Mouse (Mus musculus): Measurements from ENCODE around the gene Hexa. TPM values are rescaled to one million over a fixed set of nuclear protein-coding genes. Genes with fewer than 3 reads are reported as not detected.

The Hexa gene
- 48.2 and 52.3 TPM in 2 replicates for polyA plus RNA-seq (2012; rRNA removed)

DNA sequence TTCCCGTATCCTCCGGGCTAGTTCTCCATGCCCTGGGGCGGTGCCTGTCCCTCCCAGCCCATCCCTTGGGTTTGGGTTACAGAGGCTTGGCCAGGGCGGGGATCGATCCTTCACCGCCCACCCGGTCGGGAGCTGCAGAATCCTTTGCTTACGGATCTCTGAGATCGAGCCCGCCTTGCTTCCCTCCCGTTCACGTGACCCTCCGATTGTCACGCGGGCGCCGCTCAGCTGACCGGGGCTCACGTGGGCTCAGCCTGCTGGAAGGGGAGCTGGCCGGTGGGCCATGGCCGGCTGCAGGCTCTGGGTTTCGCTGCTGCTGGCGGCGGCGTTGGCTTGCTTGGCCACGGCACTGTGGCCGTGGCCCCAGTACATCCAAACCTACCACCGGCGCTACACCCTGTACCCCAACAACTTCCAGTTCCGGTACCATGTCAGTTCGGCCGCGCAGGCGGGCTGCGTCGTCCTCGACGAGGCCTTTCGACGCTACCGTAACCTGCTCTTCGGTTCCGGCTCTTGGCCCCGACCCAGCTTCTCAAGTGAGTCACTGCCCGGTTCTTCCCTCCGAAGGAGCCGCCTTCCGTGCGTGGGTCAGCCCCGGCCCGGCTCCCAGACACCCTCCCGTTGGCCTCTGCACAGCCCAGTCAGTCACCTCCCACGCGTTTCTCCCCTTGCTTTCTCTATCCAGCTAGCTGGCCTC, at the start of gene Hexa, which contains the start of gene Tmem202:
Gene Hexa, plus strand, starts transcription at position 100 of the 697 bp plus-strand sequence.
Gene Tmem202, minus strand, starts transcription at position 407 of the 697 bp plus-strand sequence.

DNA sequence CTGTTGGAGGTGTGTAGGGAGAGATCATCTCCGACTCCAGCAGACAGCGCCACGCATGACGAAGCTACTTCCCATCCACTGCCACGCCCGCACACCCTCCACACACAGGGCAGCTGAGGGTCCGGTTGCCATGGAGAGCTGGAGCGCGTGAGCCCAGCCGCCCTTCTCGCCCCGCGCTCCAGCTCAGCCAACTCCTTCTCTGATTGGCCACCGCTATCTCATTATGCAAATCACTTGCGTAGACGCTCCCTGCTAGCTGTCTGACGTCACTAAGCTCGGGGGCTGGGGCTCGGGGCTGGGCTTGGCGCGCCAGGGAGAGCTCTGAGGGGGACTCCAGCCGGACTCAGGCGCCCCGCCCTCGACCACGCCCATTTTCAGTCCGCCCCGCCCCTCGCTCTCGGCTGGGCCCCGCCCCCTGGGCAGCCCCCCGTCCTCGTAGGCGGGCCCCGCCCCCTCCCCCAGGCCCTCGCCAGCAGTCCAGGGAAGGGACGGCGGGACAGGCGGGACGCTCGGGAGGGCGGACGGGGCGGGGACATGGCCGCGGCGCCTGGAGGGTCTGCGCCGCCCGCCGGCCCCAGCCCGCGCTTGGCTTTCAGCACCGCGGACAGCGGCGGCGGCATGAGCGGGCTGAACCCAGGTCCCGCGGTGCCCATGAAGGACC, 38.6 kb downstream of the Hexa start, which contains the start of gene Celf6:
Gene Celf6, plus strand, starts transcription at position 74 of the 661 bp plus-strand sequence.

Other genes with a start within 250 kb of the Hexa start
- gene Adpgk, start 248.0 kb upstream of the Hexa start, polyA plus RNA-seq (2012; rRNA removed) = 17.7 and 18.4 TPM in 2 replicates
- 31.9 and 32.5 TPM in 2 replicates for gene Bbs4, start 186.0 kb upstream of the Hexa start, polyA plus RNA-seq (2012; rRNA removed)
- gene Arih1, start 52.9 kb upstream of the Hexa start, polyA plus RNA-seq (2012; rRNA removed) = 58.7 and 59.7 TPM in 2 replicates
- 0.61 and 0.99 TPM in 2 replicates for gene Tmem202, start 307 bp downstream of the Hexa start, polyA plus RNA-seq (2012; rRNA removed)
- gene Celf6, start 38.4 kb downstream of the Hexa start, polyA plus RNA-seq (2012; rRNA removed) = 33.3 and 35.9 TPM in 2 replicates
- gene Parp6, start 77.7 kb downstream of the Hexa start, polyA plus RNA-seq (2012; rRNA removed) = 207 and 208 TPM in 2 replicates
- gene Pkm, start 116.8 kb downstream of the Hexa start, polyA plus RNA-seq (2012; rRNA removed) = 851 and 866 TPM in 2 replicates
- 20.0 and 20.1 TPM in 2 replicates for gene Gramd2, start 140.6 kb downstream of the Hexa start, polyA plus RNA-seq (2012; rRNA removed)
- 4.6 and 6.7 TPM in 2 replicates for gene Senp8, start 211.2 kb downstream of the Hexa start, polyA plus RNA-seq (2012; rRNA removed)
- 25.4 and 26.2 TPM in 2 replicates for gene Myo9a, start 211.4 kb downstream of the Hexa start, polyA plus RNA-seq (2012; rRNA removed)